8 mouse cellular contexts compared by ENCODE assay signal in genomic region chr17:46855328-46856106, GRCm38 (mm10). TPM values are rescaled to one million over a fixed set of nuclear protein-coding genes. Genes with fewer than 3 reads are reported as not detected.
A peak's percentile ranks its signal among the peaks of the same experiment; 100 is the strongest.
DNase-seq lines count a peak whose midpoint lies in the region; ATAC-seq lines count a peak whose summit lies in the region.

No protein-coding gene starts in this region.

- intact Hi-C loops in heart, postnatal 25 days (cut with DNase I), result loop anchor here (2.0 kb wide), 1 partner anchor 33 kb away; no protein-coding TSS in a partner anchor

- no peak for ATAC-seq in heart, embryonic 14.5 days (ENCODE audit: insufficient number of reproducible peaks, insufficient read depth, low FRiP score, low read depth)
- no peak for ATAC-seq in neural tube, embryonic 15.5 days (ENCODE audit: low FRiP score)

- H3K9ac ChIP-seq in heart, embryonic 14.5 days (ENCODE audit: low read length), result peak overlapping the region; percentile 96
- H3K9ac ChIP-seq in neural tube, embryonic 15.5 days (replicated peaks), result peak overlapping the region; percentile 100

- peak overlapping the region; percentile 99 to 100 for H3K27ac ChIP-seq in heart, embryonic 14.5 days (replicated peaks in 1 of 2; ENCODE audit: control insufficient read depth in 1 of 2, insufficient read depth in 1 of 2, low read depth in 2 of 2, low read length in 2 of 2)
- H3K27ac ChIP-seq in neural tube, embryonic 15.5 days (replicated peaks), result peak overlapping the region; percentile 100

- no peaks in the 10 kb centered on the region for H3K9me3 ChIP-seq in heart, embryonic 14.5 days (ENCODE audit: control insufficient read depth, low read length)
- H3K9me3 ChIP-seq in neural tube, embryonic 15.5 days (replicated peaks), result no peaks in the 10 kb centered on the region

- H3K4me1 ChIP-seq in heart, embryonic 14.5 days (ENCODE audit: control insufficient read depth in 2 of 2, insufficient read depth in 2 of 2, low read length in 2 of 2), result peaks cover 21 to 34% of the 10 kb centered on the region in 2 experiments
- peaks cover 40% of the 10 kb centered on the region for H3K4me1 ChIP-seq in neural tube, embryonic 15.5 days

- H3K4me3 ChIP-seq in heart, embryonic 14.5 days (ENCODE audit: control insufficient read depth in 1 of 2, insufficient read depth in 1 of 2, low read depth in 1 of 2, low read length in 2 of 2), result peak overlapping the region; percentile 63 to 99
- peak overlapping the region; percentile 92 for H3K4me3 ChIP-seq in neural tube, embryonic 15.5 days (replicated peaks)

- DNase-seq in heart, adult 18-20 months, result peak; percentile 45 to 68
- no peak for DNase-seq in heart, postnatal 25 days (ENCODE audit: low spot score)
- peak; percentile 14 for DNase-seq in T-cell, adult 2 months (ENCODE audit: low spot score)
- DNase-seq in liver, result peak; percentile 33
- no peak for DNase-seq in right cerebral cortex, adult 2 months (ENCODE audit: low spot score in 2 of 2)
- no peak for DNase-seq in right cerebral cortex, postnatal 10 days (ENCODE audit: low spot score in 2 of 2)

- H3K36me3 ChIP-seq in heart, embryonic 14.5 days (ENCODE audit: control insufficient read depth, insufficient read depth, low read length), result no peaks in the 10 kb centered on the region
- no peaks in the 10 kb centered on the region for H3K36me3 ChIP-seq in neural tube, embryonic 15.5 days

- WGBS in heart, embryonic 14.5 days, result 44% methylated on average over 15 of the region's 15 CpGs
- WGBS in neural tube, embryonic 15.5 days, result 58% methylated on average over 15 of the region's 15 CpGs

- no peaks in the 10 kb centered on the region for H3K27me3 ChIP-seq in heart, embryonic 14.5 days (ENCODE audit: control insufficient read depth, insufficient read depth, low read length)
- H3K27me3 ChIP-seq in neural tube, embryonic 15.5 days (replicated peaks), result no peaks in the 10 kb centered on the region

- peak overlapping the region; percentile 76 for H3K4me2 ChIP-seq in heart, embryonic 14.5 days (ENCODE audit: low read length)
- H3K4me2 ChIP-seq in neural tube, embryonic 15.5 days, result peak overlapping the region; percentile 64

RNA-seq across cellular contexts. Expression of gene Bicral, which starts 2.8 kb away (rescaled TPM):
- total RNA-seq in heart, adult 18-20 months (2021), result 10 to 100 TPM in 1 of 2 experiments, 1 to 10 TPM in 1; 7.5 to 13.0 TPM
- total RNA-seq in heart, postnatal 25 days (2021), result 10 to 100 TPM; 15.0 to 16.7 TPM
- polyA plus RNA-seq in heart, embryonic 14.5 days (2014; fragmentation: Nextera tagmentation; extraction: Ambion mirVana), result 6.4 and 7.4 TPM in 2 replicates
- polyA plus RNA-seq in neural tube, embryonic 15.5 days (2015; fragmentation: Nextera tagmentation; extraction: Ambion mirVana), result 6.6 and 8.3 TPM in 2 replicates

RNA-seq across cellular contexts. Expression of gene Tbcc, which starts 35.0 kb away (rescaled TPM):
- 10 to 100 TPM; 16.0 to 16.6 TPM for total RNA-seq in heart, adult 18-20 months (2021)
- total RNA-seq in heart, postnatal 25 days (2021), result 10 to 100 TPM; 15.5 to 17.7 TPM
- 53.1 and 54.7 TPM in 2 replicates for polyA plus RNA-seq in heart, embryonic 14.5 days (2014; fragmentation: Nextera tagmentation; extraction: Ambion mirVana)
- polyA plus RNA-seq in neural tube, embryonic 15.5 days (2015; fragmentation: Nextera tagmentation; extraction: Ambion mirVana), result 55.9 and 62.5 TPM in 2 replicates

RNA-seq across cellular contexts. Expression of gene Prph2, which starts 54.7 kb away (rescaled TPM):
- total RNA-seq in heart, adult 18-20 months (2021), result not detected
- not detected for total RNA-seq in heart, postnatal 25 days (2021)
- polyA plus RNA-seq in heart, embryonic 14.5 days (2014; fragmentation: Nextera tagmentation; extraction: Ambion mirVana), result not detected in 2 replicates
- polyA plus RNA-seq in neural tube, embryonic 15.5 days (2015; fragmentation: Nextera tagmentation; extraction: Ambion mirVana), result not detected in 2 replicates

Comparison
In these comparisons a context has a peak if more than half of its experiments do, and no peak if none do; other contexts are left out.
1. DNase-seq: peak in heart, adult 18-20 months (2 of 2), T-cell, adult 2 months (single experiment) and liver (single experiment); none in heart, postnatal 25 days (single experiment), right cerebral cortex, adult 2 months (0 of 2) and right cerebral cortex, postnatal 10 days (0 of 2).